Mouse (Mus musculus) spleen, postnatal 0 days (tissue): ENCODE results near the gene Gm7945. TPM values are rescaled to one million over a fixed set of nuclear protein-coding genes. Genes with fewer than 3 reads are reported as not detected.

Source experiments
- polyA plus RNA-seq: library from polyadenylated mRNA; unstranded; fragments of >200 nt; fragmentation: Nextera tagmentation; extraction: Ambion mirVana; gene quantifications from 2 replicates; pipeline ENCODE4 v1.2.1, GENCODE M21; 2015

Gm7945 gene
- polyA plus RNA-seq: not detected in 2 replicates

GRCm38 (mm10) chr14:41386279-41386678 is at the start of gene Gm7945:
TSS of gene Gm7945 (minus strand) at chr14:41386379.

GRCm38 (mm10) chr14:41408181-41408580 is 22.0 kb upstream of the Gm7945 start, which contains the start of gene Gm6482:
TSS of gene Gm6482 (minus strand) at chr14:41408281.

GRCm38 (mm10) chr14:41348309-41348708 is 37.9 kb downstream of the Gm7945 start, which contains the start of gene Gm5798:
TSS of gene Gm5798 (plus strand) at chr14:41348609.

Other genes starting within 250 kb of the Gm7945 start
- not detected in 2 replicates for gene Mbl1, start 234.9 kb downstream of the Gm7945 start, polyA plus RNA-seq
- gene Sftpd, start 201.2 kb downstream of the Gm7945 start, polyA plus RNA-seq: 0.12 TPM in 1 of 2 replicates, not detected in the other
- gene Gm2832, start 107.6 kb downstream of the Gm7945 start, polyA plus RNA-seq: not detected in 2 replicates
- not detected in 2 replicates for gene Gm5798, start 37.8 kb downstream of the Gm7945 start, polyA plus RNA-seq
- gene Gm6482, start 21.9 kb upstream of the Gm7945 start, polyA plus RNA-seq: not detected in 2 replicates
- not detected in 2 replicates for gene Gm7954, start 67.1 kb upstream of the Gm7945 start, polyA plus RNA-seq
- not detected in 2 replicates for gene Gm3486, start 103.1 kb upstream of the Gm7945 start, polyA plus RNA-seq
- not detected in 2 replicates for gene Gm7970, start 169.2 kb upstream of the Gm7945 start, polyA plus RNA-seq
- not detected in 2 replicates for gene 1700049E17Rik2, start 186.8 kb upstream of the Gm7945 start, polyA plus RNA-seq
- not detected in 2 replicates for gene Gm3072, start 238.2 kb upstream of the Gm7945 start, polyA plus RNA-seq